Mouse (Mus musculus) lung, embryonic 14.5 days (tissue): ENCODE measurements around the gene Rpl36al. TPM values are rescaled to one million over a fixed set of nuclear protein-coding genes. Genes with fewer than 3 reads are reported as not detected.

Experiments
- ATAC-seq: fragments of 200-750 bp; cut with Nextera tagmentation; 2 replicates; pipeline ENCODE4 v1.8.0; 2017; ENCODE audit warnings: mild to moderate bottlenecking, moderate TSS enrichment, moderate library complexity; ENCODE audit not compliant: insufficient read depth
- DNase-seq: peaks from one replicate; pipeline ENCODE4 v3.0.0-alpha.2; 2015
- H3K27ac ChIP-seq: fragments of 300-500 bp; sonication (generic); 2 replicates; pipeline ENCODE4 v1.5.1; 2014; ENCODE audit warnings: low read depth, mild to moderate bottlenecking, moderate library complexity
- H3K27me3 ChIP-seq: fragments of 300-500 bp; sonication (generic); 2 replicates; pipeline ENCODE4 v1.6.1; 2014; ENCODE audit warnings: low read length, control low read depth; ENCODE audit not compliant: insufficient read depth
- H3K36me3 ChIP-seq: fragments of 300-500 bp; sonication (generic); 2 replicates; pipeline ENCODE4 v1.6.1; 2014; ENCODE audit warnings: control low read depth; ENCODE audit not compliant: insufficient read depth
- H3K4me1 ChIP-seq: fragments of 300-500 bp; sonication (generic); 2 replicates; pipeline ENCODE4 v1.6.1; 2014; ENCODE audit warnings: antibody characterized with exemption, control low read depth; ENCODE audit not compliant: insufficient read depth
- H3K4me2 ChIP-seq: fragments of 300-500 bp; sonication (generic); 2 replicates; pipeline ENCODE4 v1.6.1; 2014; ENCODE audit warnings: mild to moderate bottlenecking
- H3K4me3 ChIP-seq: fragments of 300-500 bp; sonication (generic); 2 replicates; pipeline ENCODE4 v1.5.1; 2014; ENCODE audit warnings: low read depth, low read length
- H3K9ac ChIP-seq: fragments of 300-500 bp; sonication (generic); 2 replicates; pipeline ENCODE4 v1.6.1; 2014
- H3K9me3 ChIP-seq: fragments of 300-500 bp; sonication (generic); 2 replicates; pipeline ENCODE4 v1.6.1; 2016; ENCODE audit warnings: low read depth, low read length, control low read depth
- CTCF ChIP-seq: IDR thresholded peaks from 2 replicates; pipeline ENCODE4 v1.5.1; 2016; ENCODE audit warnings: antibody characterized with exemption, low read depth
- WGBS: fragments of 180-500 bp; shearing (Covaris S2); extraction: QIAGEN DNeasy Blood & Tissue Kit; methylation state at CpG from one replicate; pipeline ENCODE4 v1.1.7; 2014; 5-methylcytosine and 5-hydroxymethylcytosine counted together
- polyA plus RNA-seq: library from polyadenylated mRNA; unstranded; fragments of >200 nt; fragmentation: Nextera tagmentation; extraction: Ambion mirVana; gene quantifications from 2 replicates; pipeline ENCODE4 v1.2.1, GENCODE M21; 2014

The Rpl36al gene
- polyA plus RNA-seq, 1 experiment from 2014 or later = 591 TPM

- no peaks in the 10 kb centered on the region for H3K4me1 ChIP-seq
- WGBS = 93% methylated on average over 7 of the region's 7 CpGs
- H3K27ac ChIP-seq = no peak overlapping the region
- no peak overlapping the region for H3K4me2 ChIP-seq
- H3K4me3 ChIP-seq = no peak overlapping the region
- no peaks in the 10 kb centered on the region for H3K9me3 ChIP-seq
- peaks cover 75% of the 10 kb centered on the region for H3K36me3 ChIP-seq
- no peak overlapping the region for H3K9ac ChIP-seq
- DNase-seq (no peak), ATAC-seq (no peak)
- no peaks in the 10 kb centered on the region for H3K27me3 ChIP-seq
- no peak for TF ChIP-seq CTCF
Observed at GRCm38 (mm10) chr12:69214393-69214792, 30.5 kb upstream of the Rpl36al start.

GRCm38 (mm10) chr12:69213186-69213777, 29.4 kb upstream of the Rpl36al start:
- no peaks in the 10 kb centered on the region for H3K27me3 ChIP-seq
- no peak for ATAC-seq
- DNase-seq = no peak
- no peak overlapping the region for H3K9ac ChIP-seq
- H3K27ac ChIP-seq = no peak overlapping the region
- no peak overlapping the region for H3K4me2 ChIP-seq
- no peak overlapping the region for H3K4me3 ChIP-seq
- no peaks in the 10 kb centered on the region for H3K9me3 ChIP-seq
- peaks cover 77% of the 10 kb centered on the region for H3K36me3 ChIP-seq
- no peaks in the 10 kb centered on the region for H3K4me1 ChIP-seq
- WGBS = 92% methylated on average over 13 of the region's 13 CpGs
- no peak for TF ChIP-seq CTCF

- Histone ChIP-seq H3K4me3 (no peak overlapping the region), H3K4me1 (no peaks in the 10 kb centered on the region), H3K9ac (no peak overlapping the region), H3K27me3 (no peaks in the 10 kb centered on the region), H3K4me2 (no peak overlapping the region), H3K27ac (no peak overlapping the region), H3K36me3 (peaks cover 77% of the 10 kb centered on the region), H3K9me3 (no peaks in the 10 kb centered on the region)
- DNase-seq (peak; percentile 52), ATAC-seq (no peak)
- peak; percentile 38; the same call in 1 of the 2 replicates for TF ChIP-seq CTCF
- WGBS = 66% methylated on average over 5 of the region's 5 CpGs
Observed at GRCm38 (mm10) chr12:69211057-69211456, 27.2 kb upstream of the Rpl36al start.

GRCm38 (mm10) chr12:69210056-69210979, 26.4 kb upstream of the Rpl36al start:
- no peak overlapping the region for H3K27ac ChIP-seq
- H3K9me3 ChIP-seq = no peaks in the 10 kb centered on the region
- H3K27me3 ChIP-seq = no peaks in the 10 kb centered on the region
- DNase-seq (no peak), ATAC-seq (0 out of 2 replicates have a peak, but pooled peaks have one; percentile 31)
- no peak overlapping the region for H3K4me3 ChIP-seq
- no peaks in the 10 kb centered on the region for H3K4me1 ChIP-seq
- H3K36me3 ChIP-seq = peaks cover 75% of the 10 kb centered on the region
- no peak for TF ChIP-seq CTCF
- H3K4me2 ChIP-seq = no peak overlapping the region
- WGBS = 88% methylated on average over 18 of the region's 18 CpGs
- H3K9ac ChIP-seq = no peak overlapping the region

GRCm38 (mm10) chr12:69208520-69208919, 24.6 kb upstream of the Rpl36al start:
- 87% methylated on average over 2 of the region's 2 CpGs for WGBS
- peaks cover 73% of the 10 kb centered on the region for H3K36me3 ChIP-seq
- no peaks in the 10 kb centered on the region for H3K4me1 ChIP-seq
- no peak overlapping the region for H3K4me3 ChIP-seq
- H3K4me2 ChIP-seq = no peak overlapping the region
- no peak overlapping the region for H3K9ac ChIP-seq
- H3K9me3 ChIP-seq = no peaks in the 10 kb centered on the region
- peak; percentile 24; the same call in 1 of the 2 replicates for TF ChIP-seq CTCF
- DNase-seq (no peak), ATAC-seq (no peak)
- H3K27me3 ChIP-seq = no peaks in the 10 kb centered on the region
- no peak overlapping the region for H3K27ac ChIP-seq

GRCm38 (mm10) chr12:69207926-69208325, 24.0 kb upstream of the Rpl36al start:
- Histone ChIP-seq H3K27ac (no peak overlapping the region), H3K4me3 (no peak overlapping the region), H3K4me1 (no peaks in the 10 kb centered on the region), H3K9me3 (no peaks in the 10 kb centered on the region), H3K27me3 (no peaks in the 10 kb centered on the region), H3K9ac (no peak overlapping the region), H3K4me2 (no peak overlapping the region), H3K36me3 (peaks cover 75% of the 10 kb centered on the region)
- no peak for DNase-seq
- WGBS = 94% methylated on average over 7 of the region's 7 CpGs
- TF ChIP-seq CTCF = no peak
- no peak for ATAC-seq

- no peak overlapping the region for H3K4me3 ChIP-seq
- DNase-seq (no peak), ATAC-seq (no peak)
- H3K4me2 ChIP-seq = no peak overlapping the region
- H3K27me3 ChIP-seq = no peaks in the 10 kb centered on the region
- no peak overlapping the region for H3K9ac ChIP-seq
- H3K9me3 ChIP-seq = no peaks in the 10 kb centered on the region
- H3K36me3 ChIP-seq = peaks cover 74% of the 10 kb centered on the region
- no peak overlapping the region for H3K27ac ChIP-seq
- TF ChIP-seq CTCF = no peak
- no peaks in the 10 kb centered on the region for H3K4me1 ChIP-seq
- 93% methylated on average over 8 of the region's 8 CpGs for WGBS
Observed at GRCm38 (mm10) chr12:69207396-69207795, 23.5 kb upstream of the Rpl36al start.
